Mouse (Mus musculus) heart, postnatal 0 days (tissue): ENCODE data around the gene Rhob. TPM values are rescaled to one million over a fixed set of nuclear protein-coding genes. Genes with fewer than 3 reads are reported as not detected.

ENCODE experiments used
- ATAC-seq: fragments of 200-750 bp; cut with Nextera tagmentation; 2 replicates; pipeline ENCODE4 v1.8.0; 2017; ENCODE audit warnings: low read depth, moderate number of reproducible peaks, moderate library complexity; ENCODE audit not compliant: insufficient read depth
- DNase-seq: peaks from one replicate; pipeline ENCODE4 v3.0.0-alpha.2; 2016; ENCODE audit warnings: low spot score
- H3K27ac ChIP-seq: fragments of 300-500 bp; sonication (generic); 2 replicates; pipeline ENCODE4 v1.5.1; 2014; ENCODE audit warnings: low read depth, mild to moderate bottlenecking
- H3K27me3 ChIP-seq: fragments of 300-500 bp; sonication (generic); 2 replicates; pipeline ENCODE4 v1.6.1; 2014; ENCODE audit warnings: low read length, mixed read lengths; ENCODE audit not compliant: control insufficient read depth, insufficient read depth
- H3K36me3 ChIP-seq: fragments of 300-500 bp; sonication (generic); replicated peaks from 2 replicates; pipeline ENCODE4 v1.6.1; 2014; ENCODE audit warnings: low read length, mixed read lengths; ENCODE audit not compliant: control insufficient read depth, insufficient read depth
- H3K4me1 ChIP-seq: fragments of 300-500 bp; sonication (generic); 2 replicates; pipeline ENCODE4 v1.6.1; 2014; ENCODE audit warnings: antibody characterized with exemption; ENCODE audit not compliant: control insufficient read depth, insufficient read depth
- H3K4me2 ChIP-seq: fragments of 300-500 bp; sonication (generic); 2 replicates; pipeline ENCODE4 v1.6.1; 2014; ENCODE audit warnings: low read depth, mild to moderate bottlenecking, low read length, moderate library complexity
- H3K4me3 ChIP-seq: fragments of 300-500 bp; sonication (generic); 2 replicates; pipeline ENCODE4 v1.5.1; 2014; ENCODE audit warnings: low read depth, low read length
- H3K9ac ChIP-seq: fragments of 300-500 bp; sonication (generic); replicated peaks from 2 replicates; pipeline ENCODE4 v1.6.1; 2014; ENCODE audit warnings: low read depth, low read length, mixed read lengths
- H3K9me3 ChIP-seq: fragments of 300-500 bp; sonication (generic); replicated peaks from 2 replicates; pipeline ENCODE4 v1.6.1; 2016; ENCODE audit warnings: low read length; ENCODE audit not compliant: control insufficient read depth
- CTCF ChIP-seq: IDR thresholded peaks from 2 replicates; pipeline ENCODE4 v1.5.1; 2016; ENCODE audit warnings: antibody characterized with exemption, control low read depth, low read depth
- EP300 ChIP-seq: IDR thresholded peaks from 2 replicates; pipeline ENCODE4 v1.6.1; 2016; ENCODE audit warnings: antibody characterized with exemption, low read depth
- WGBS: fragments of 180-500 bp; shearing (Covaris S2); extraction: QIAGEN DNeasy Blood & Tissue Kit; methylation state at CpG from one replicate; pipeline ENCODE4 v1.1.7; 2014; 5-methylcytosine and 5-hydroxymethylcytosine counted together
- polyA plus RNA-seq: library from polyadenylated mRNA; unstranded; fragments of >200 nt; fragmentation: Nextera tagmentation; extraction: Ambion mirVana; gene quantifications from 2 replicates; pipeline ENCODE4 v1.2.1, GENCODE M21; 2015
- total RNA-seq: library from RNA; depleted of rRNA; stranded (reverse); fragments of >200 nt; gene quantifications from 2 replicates; pipeline ENCODE4 v1.2.3, GENCODE M21; 2014; ENCODE audit warnings: low replicate concordance

The Rhob gene
- total and polyA plus RNA-seq, 2 experiments from 2014 or later, result 31.4 to 228 TPM

- no peak overlapping the region for H3K4me2 ChIP-seq
- no peaks in the 10 kb centered on the region for H3K9me3 ChIP-seq
- H3K27me3 ChIP-seq, result no peaks in the 10 kb centered on the region
- peaks cover 14% of the 10 kb centered on the region for H3K4me1 ChIP-seq
- ATAC-seq, result no peak
- WGBS, result 39% methylated on average over 6 of the region's 6 CpGs
- no peak for DNase-seq
- TF ChIP-seq EP300 (no peak), CTCF (no peak)
- H3K9ac ChIP-seq, result no peak overlapping the region
- H3K4me3 ChIP-seq, result no peak overlapping the region
- H3K36me3 ChIP-seq, result no peaks in the 10 kb centered on the region
- peak overlapping the region; percentile 77 for H3K27ac ChIP-seq
Observed at GRCm38 (mm10) chr12:8510317-8510988, 10.6 kb upstream of the Rhob start.

GRCm38 (mm10) chr12:8509693-8510092 lies 9.9 kb upstream of the Rhob start:
- Histone ChIP-seq H3K4me3 (no peak overlapping the region), H3K9me3 (no peaks in the 10 kb centered on the region), H3K4me2 (no peak overlapping the region), H3K36me3 (no peaks in the 10 kb centered on the region), H3K4me1 (peaks cover 14% of the 10 kb centered on the region), H3K9ac (no peak overlapping the region), H3K27ac (peak overlapping the region; percentile 77), H3K27me3 (no peaks in the 10 kb centered on the region)
- TF ChIP-seq EP300 (no peak), CTCF (no peak)
- ATAC-seq, result peak; percentile 94
- peak; percentile 95 for DNase-seq
- 15% methylated on average over 5 of the region's 5 CpGs for WGBS

- no peak for ATAC-seq
- H3K27me3 ChIP-seq, result no peaks in the 10 kb centered on the region
- peaks cover 14% of the 10 kb centered on the region for H3K4me1 ChIP-seq
- DNase-seq, result no peak
- no peak overlapping the region for H3K27ac ChIP-seq
- TF ChIP-seq CTCF (no peak), EP300 (no peak)
- 70% methylated on average over 9 of the region's 9 CpGs for WGBS
- H3K9me3 ChIP-seq, result no peaks in the 10 kb centered on the region
- no peak overlapping the region for H3K9ac ChIP-seq
- no peak overlapping the region for H3K4me3 ChIP-seq
- no peak overlapping the region for H3K4me2 ChIP-seq
- no peaks in the 10 kb centered on the region for H3K36me3 ChIP-seq
Observed at GRCm38 (mm10) chr12:8506954-8507707, 7.3 kb upstream of the Rhob start.

- Histone ChIP-seq H3K4me1 (peaks cover 11% of the 10 kb centered on the region; the same call in 1 of the 2 replicates), H3K27me3 (no peaks in the 10 kb centered on the region), H3K9ac (no peak overlapping the region), H3K9me3 (no peaks in the 10 kb centered on the region), H3K27ac (no peak overlapping the region), H3K4me3 (no peak overlapping the region), H3K4me2 (no peak overlapping the region), H3K36me3 (no peaks in the 10 kb centered on the region)
- DNase-seq (no peak), ATAC-seq (no peak)
- 83% methylated on average over 6 of the region's 6 CpGs for WGBS
- TF ChIP-seq CTCF (no peak), EP300 (no peak)
Observed at GRCm38 (mm10) chr12:8504131-8504530, 4.3 kb upstream of the Rhob start.

GRCm38 (mm10) chr12:8502546-8502945 lies 2.7 kb upstream of the Rhob start:
- TF ChIP-seq EP300 (no peak), CTCF (peak; percentile 44)
- Histone ChIP-seq H3K27ac (no peak overlapping the region), H3K36me3 (no peaks in the 10 kb centered on the region), H3K9ac (no peak overlapping the region), H3K4me2 (no peak overlapping the region), H3K27me3 (no peaks in the 10 kb centered on the region), H3K4me1 (peaks cover 11% of the 10 kb centered on the region; the same call in 1 of the 2 replicates), H3K9me3 (no peaks in the 10 kb centered on the region), H3K4me3 (no peak overlapping the region)
- peak; percentile 73 for DNase-seq
- no peak for ATAC-seq
- WGBS, result 11% methylated on average over 6 of the region's 6 CpGs
